Mouse (Mus musculus) hindbrain, embryonic 16.5 days (tissue): ENCODE measurements at regions not wholly inside any gene's neighbourhood (a gene's known extent, or its start where the extent isn't known, plus 50 kb on each side); places are given as distances from the start of the nearest gene placed in this dataset.

Source experiments
- ATAC-seq: fragments of 200-750 bp; cut with Nextera tagmentation; 2 replicates; pipeline ENCODE4 v1.8.0; 2017; ENCODE audit warnings: moderate TSS enrichment, moderate library complexity
- H3K27ac ChIP-seq: fragments of 300-500 bp; sonication (generic); 2 replicates; pipeline ENCODE4 v1.5.1; 2014; ENCODE audit warnings: low read depth, mild to moderate bottlenecking, control low read depth, low read length, moderate library complexity
- H3K27me3 ChIP-seq: fragments of 300-500 bp; sonication (generic); replicated peaks from 2 replicates; pipeline ENCODE4 v1.6.1; 2014; ENCODE audit warnings: low read length; ENCODE audit not compliant: control insufficient read depth, insufficient read depth
- H3K36me3 ChIP-seq: fragments of 300-500 bp; sonication (generic); 2 replicates; pipeline ENCODE4 v1.6.1; 2014; ENCODE audit warnings: mild to moderate bottlenecking, low read length, moderate library complexity, mixed read lengths; ENCODE audit not compliant: control insufficient read depth, insufficient read depth
- H3K4me1 ChIP-seq: fragments of 300-500 bp; sonication (generic); 2 replicates; pipeline ENCODE4 v1.6.1; 2014; ENCODE audit warnings: low read depth, low read length; ENCODE audit not compliant: control insufficient read depth, insufficient read depth
- H3K4me2 ChIP-seq: fragments of 300-500 bp; sonication (generic); 2 replicates; pipeline ENCODE4 v1.6.1; 2014; ENCODE audit warnings: mild to moderate bottlenecking, low read length, control low read depth, moderate library complexity
- H3K4me3 ChIP-seq: fragments of 300-500 bp; sonication (generic); 2 replicates; pipeline ENCODE4 v1.5.1; 2014; ENCODE audit warnings: mild to moderate bottlenecking, low read length, control low read depth, moderate library complexity
- H3K9ac ChIP-seq: fragments of 300-500 bp; sonication (generic); 2 replicates; pipeline ENCODE4 v1.6.1; 2014; ENCODE audit warnings: low read depth, mild to moderate bottlenecking, control low read depth, low read length, moderate library complexity
- H3K9me3 ChIP-seq: fragments of 300-500 bp; sonication (generic); 2 replicates; pipeline ENCODE4 v1.6.1; 2014; ENCODE audit warnings: mild to moderate bottlenecking, low read length, moderate library complexity; ENCODE audit not compliant: control insufficient read depth
- WGBS: fragments of 180-500 bp; shearing (Covaris S2); extraction: QIAGEN DNeasy Blood & Tissue Kit; methylation state at CpG from one replicate; pipeline ENCODE4 v1.1.7; 2014; 5-methylcytosine and 5-hydroxymethylcytosine counted together

DNA sequence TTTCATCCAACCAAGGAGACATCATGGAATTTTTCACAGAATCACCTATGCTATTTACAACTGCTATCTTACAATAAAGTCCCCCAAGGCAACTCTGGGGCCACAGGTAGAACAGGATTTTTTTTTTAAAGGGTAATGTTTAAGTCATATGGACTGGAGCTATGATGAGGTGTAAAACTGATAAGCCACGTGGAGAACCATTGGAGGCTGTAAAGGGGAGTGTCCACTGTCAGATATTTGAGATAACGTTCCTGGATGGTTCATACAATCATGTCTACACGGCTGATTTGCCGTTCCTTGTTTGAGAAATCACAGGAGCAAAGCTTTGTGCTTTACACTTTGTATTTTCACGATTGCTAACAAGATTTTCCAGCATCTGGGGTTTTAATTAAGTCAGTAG is 241.8 kb upstream of the 4930412O13Rik start:
- Histone ChIP-seq H3K4me1 (no peaks in the 10 kb centered on the region), H3K27me3 (no peaks in the 10 kb centered on the region), H3K4me3 (no peak overlapping the region), H3K27ac (no peak overlapping the region), H3K4me2 (no peak overlapping the region), H3K36me3 (no peaks in the 10 kb centered on the region), H3K9me3 (no peaks in the 10 kb centered on the region), H3K9ac (no peak overlapping the region)
- WGBS, result 58% methylated on average over 5 of the region's 5 CpGs
- no peak for ATAC-seq

DNA sequence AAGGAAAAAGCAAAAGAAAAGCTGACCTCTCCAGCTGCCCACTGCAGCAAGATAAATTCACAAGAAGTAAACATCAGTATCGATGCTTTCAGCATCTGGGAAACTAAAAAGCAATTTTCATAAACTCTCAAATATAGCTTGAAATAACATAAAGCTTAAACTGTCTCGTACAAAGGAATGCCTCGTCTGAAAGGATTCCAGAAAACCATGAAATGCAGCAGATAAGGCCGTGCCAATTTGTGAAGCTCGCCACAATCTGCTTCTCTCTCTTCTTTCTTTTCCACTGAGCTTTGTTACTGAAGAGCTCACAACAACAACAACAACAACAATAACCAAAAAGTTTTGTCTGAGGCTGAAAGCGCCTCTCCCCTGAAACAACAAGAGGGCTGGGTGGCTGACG is 239.4 kb upstream of the 4930412O13Rik start:
- no peaks in the 10 kb centered on the region for H3K36me3 ChIP-seq
- H3K9ac ChIP-seq, result no peak overlapping the region
- no peak overlapping the region for H3K4me3 ChIP-seq
- no peaks in the 10 kb centered on the region for H3K9me3 ChIP-seq
- no peak overlapping the region for H3K4me2 ChIP-seq
- no peaks in the 10 kb centered on the region for H3K27me3 ChIP-seq
- ATAC-seq, result no peak
- 62% methylated on average over 7 of the region's 7 CpGs for WGBS
- H3K27ac ChIP-seq, result no peak overlapping the region
- no peaks in the 10 kb centered on the region for H3K4me1 ChIP-seq

DNA sequence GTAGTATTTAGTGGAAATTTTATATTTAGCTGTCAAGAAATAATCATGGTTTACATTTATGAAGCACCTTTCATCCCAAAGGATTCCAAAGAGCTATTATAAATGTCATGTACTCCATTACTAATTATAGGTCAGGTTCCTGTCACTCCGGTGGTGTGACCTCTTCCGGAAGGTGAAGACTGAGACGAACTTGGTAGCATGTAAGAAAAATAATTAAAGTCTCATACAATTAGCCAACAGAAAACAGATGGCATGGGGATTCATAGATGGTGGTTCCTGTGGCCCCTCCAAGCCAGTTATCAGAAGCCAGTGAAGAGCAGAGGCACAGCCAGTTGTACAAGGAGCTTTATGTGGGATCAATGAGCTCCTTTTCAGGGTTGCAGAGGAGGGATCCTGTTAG is 238.6 kb upstream of the 4930412O13Rik start:
- no peaks in the 10 kb centered on the region for H3K27me3 ChIP-seq
- WGBS, result 76% methylated on average over 3 of the region's 3 CpGs
- no peak overlapping the region for H3K4me2 ChIP-seq
- H3K27ac ChIP-seq, result no peak overlapping the region
- no peaks in the 10 kb centered on the region for H3K36me3 ChIP-seq
- H3K4me1 ChIP-seq, result no peaks in the 10 kb centered on the region
- no peak overlapping the region for H3K9ac ChIP-seq
- no peaks in the 10 kb centered on the region for H3K9me3 ChIP-seq
- H3K4me3 ChIP-seq, result no peak overlapping the region
- no peak for ATAC-seq

DNA sequence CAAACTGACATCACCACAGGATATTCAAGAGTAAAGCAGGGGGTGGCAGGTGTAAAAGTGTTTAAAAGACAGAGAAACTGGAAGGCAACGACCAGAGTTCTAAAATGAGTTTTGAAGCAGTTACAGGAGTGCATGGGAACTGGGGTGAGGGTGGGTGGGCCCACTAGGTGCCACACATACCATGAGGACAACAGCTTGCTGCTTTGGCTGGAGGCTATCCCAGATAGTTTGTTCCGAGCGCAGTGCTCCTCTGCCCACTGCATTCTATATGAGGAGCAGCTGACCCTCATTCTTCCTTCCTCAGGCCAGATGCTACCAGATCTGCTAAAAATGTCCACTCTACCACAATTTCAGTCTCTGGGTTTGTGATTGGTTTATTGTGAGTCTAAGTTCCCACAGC is 234.6 kb upstream of the 4930412O13Rik start:
- ATAC-seq, result no peak
- WGBS, result 70% methylated on average over 3 of the region's 3 CpGs
- Histone ChIP-seq H3K27ac (no peak overlapping the region), H3K36me3 (no peaks in the 10 kb centered on the region), H3K4me3 (no peak overlapping the region), H3K27me3 (no peaks in the 10 kb centered on the region), H3K9me3 (no peaks in the 10 kb centered on the region), H3K4me1 (no peaks in the 10 kb centered on the region), H3K9ac (no peak overlapping the region), H3K4me2 (no peak overlapping the region)

DNA sequence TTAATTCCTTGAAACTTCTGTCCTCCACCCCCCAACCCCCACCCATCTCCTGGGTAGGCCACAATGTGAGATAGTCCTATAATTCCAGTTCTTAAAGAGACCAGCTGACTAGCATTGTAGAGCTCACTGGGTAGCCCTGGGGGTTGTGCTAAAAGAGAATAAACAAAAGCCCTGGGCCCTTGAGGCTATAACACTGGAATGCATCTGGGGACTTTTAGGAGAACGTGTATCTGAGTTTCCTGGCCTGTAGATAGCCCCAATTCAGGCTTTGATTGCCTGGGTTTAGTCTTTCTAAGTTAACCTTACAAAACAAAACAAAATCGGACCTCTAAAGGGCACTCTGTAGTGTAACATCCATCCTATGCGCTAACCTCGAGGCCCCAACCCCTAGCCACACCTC is 234.1 kb upstream of the 4930412O13Rik start:
- no peaks in the 10 kb centered on the region for H3K9me3 ChIP-seq
- no peak overlapping the region for H3K4me2 ChIP-seq
- no peak overlapping the region for H3K9ac ChIP-seq
- no peaks in the 10 kb centered on the region for H3K36me3 ChIP-seq
- WGBS, result 34% methylated on average over 4 of the region's 4 CpGs
- H3K4me3 ChIP-seq, result no peak overlapping the region
- no peak overlapping the region for H3K27ac ChIP-seq
- no peaks in the 10 kb centered on the region for H3K4me1 ChIP-seq
- no peak for ATAC-seq
- no peaks in the 10 kb centered on the region for H3K27me3 ChIP-seq

DNA sequence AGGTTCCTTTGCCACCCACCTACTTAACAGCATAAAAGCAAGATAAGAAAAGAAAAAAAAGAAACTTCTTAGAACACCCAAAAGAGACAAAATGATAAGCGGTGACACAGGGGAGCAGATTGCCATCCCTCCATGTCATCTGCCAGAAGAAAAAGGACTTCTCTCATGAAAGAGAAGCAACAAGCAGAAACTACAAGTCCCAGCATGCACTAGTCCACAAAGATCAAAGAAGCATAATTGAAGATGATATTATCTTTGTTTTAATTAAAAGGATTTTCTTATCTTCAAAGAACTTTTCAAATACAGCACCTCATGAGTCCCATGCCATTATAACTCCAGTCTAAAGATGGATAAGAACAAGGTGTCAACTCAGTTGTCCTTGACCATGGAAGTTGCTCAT is 231.0 kb upstream of the 4930412O13Rik start:
- no peak for ATAC-seq
- no peak overlapping the region for H3K27ac ChIP-seq
- no peaks in the 10 kb centered on the region for H3K4me1 ChIP-seq
- no peaks in the 10 kb centered on the region for H3K36me3 ChIP-seq
- no peaks in the 10 kb centered on the region for H3K27me3 ChIP-seq
- H3K4me3 ChIP-seq, result no peak overlapping the region
- H3K4me2 ChIP-seq, result no peak overlapping the region
- H3K9ac ChIP-seq, result no peak overlapping the region
- 97% methylated on average over 1 of the region's 1 CpGs for WGBS
- H3K9me3 ChIP-seq, result no peaks in the 10 kb centered on the region

DNA sequence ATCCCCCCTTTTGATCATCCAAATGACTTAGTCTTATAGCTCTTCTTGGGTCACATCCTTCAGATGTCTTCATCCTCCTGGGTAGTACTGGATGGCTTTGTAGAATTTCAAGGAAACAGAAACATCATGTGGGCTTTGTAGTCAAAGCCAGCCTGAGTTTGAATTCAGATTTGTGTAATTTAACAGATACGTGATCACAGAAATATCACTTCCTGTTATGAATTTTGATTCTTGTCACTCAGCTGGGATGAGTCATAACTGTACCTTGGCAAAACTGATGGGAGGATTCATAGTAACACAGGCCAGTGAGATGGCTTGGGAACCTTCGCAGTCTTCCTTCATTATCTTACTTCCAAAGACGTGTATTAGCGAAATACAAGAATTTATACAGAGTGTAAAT is 222.2 kb upstream of the 4930412O13Rik start:
- H3K27me3 ChIP-seq, result no peaks in the 10 kb centered on the region
- no peak for ATAC-seq
- no peak overlapping the region for H3K27ac ChIP-seq
- H3K4me3 ChIP-seq, result no peak overlapping the region
- no peaks in the 10 kb centered on the region for H3K36me3 ChIP-seq
- H3K9ac ChIP-seq, result no peak overlapping the region
- no peak overlapping the region for H3K4me2 ChIP-seq
- H3K4me1 ChIP-seq, result no peaks in the 10 kb centered on the region
- WGBS, result 95% methylated on average over 4 of the region's 4 CpGs
- H3K9me3 ChIP-seq, result no peaks in the 10 kb centered on the region

DNA sequence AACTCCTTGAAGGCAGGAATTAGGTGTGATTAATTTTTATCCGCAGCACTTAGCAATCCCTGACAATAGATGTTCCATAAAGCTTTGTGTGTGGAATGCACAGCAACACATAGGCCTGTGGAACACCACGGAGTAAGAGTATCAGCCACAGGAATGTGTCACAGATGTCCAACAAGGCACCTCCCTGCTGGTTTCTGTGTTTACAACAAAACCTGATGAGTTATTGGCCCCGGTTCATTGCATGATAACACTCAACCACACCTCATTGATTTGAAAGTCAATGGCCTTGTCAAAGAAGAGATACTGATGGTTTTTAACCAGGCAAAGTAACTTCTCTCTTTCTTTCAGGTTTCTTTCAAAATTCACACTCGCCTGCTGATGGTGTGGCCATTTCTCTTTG is 211.4 kb upstream of the 4930412O13Rik start:
- H3K4me2 ChIP-seq, result no peak overlapping the region
- 67% methylated on average over 4 of the region's 4 CpGs for WGBS
- ATAC-seq, result no peak
- H3K4me3 ChIP-seq, result no peak overlapping the region
- no peak overlapping the region for H3K9ac ChIP-seq
- no peaks in the 10 kb centered on the region for H3K4me1 ChIP-seq
- H3K9me3 ChIP-seq, result no peaks in the 10 kb centered on the region
- H3K27ac ChIP-seq, result no peak overlapping the region
- H3K27me3 ChIP-seq, result no peaks in the 10 kb centered on the region
- no peaks in the 10 kb centered on the region for H3K36me3 ChIP-seq

DNA sequence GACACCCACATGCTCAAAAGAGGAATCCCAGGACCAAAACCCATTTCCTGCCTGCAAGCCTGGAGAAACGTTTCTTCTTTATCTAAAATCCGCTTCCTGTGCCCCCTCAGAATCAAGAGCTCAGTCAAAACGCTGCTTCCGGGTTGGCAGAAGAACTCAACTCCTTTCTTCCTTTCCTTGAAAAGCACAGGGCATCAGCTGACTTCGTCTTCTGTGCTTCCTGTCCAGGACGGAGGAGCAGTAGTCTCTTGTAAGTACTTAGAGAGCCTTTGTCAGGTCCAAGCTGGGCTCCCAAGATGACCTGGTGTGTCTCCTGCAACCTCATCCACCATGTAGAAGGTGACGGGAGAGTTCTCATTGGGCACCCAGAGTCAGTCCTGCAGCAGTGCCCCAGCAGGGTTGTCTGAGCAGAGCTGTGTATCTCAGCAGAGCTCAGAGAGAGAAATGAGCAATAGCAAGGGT is 199.3 kb upstream of the 4930412O13Rik start:
- no peak overlapping the region for H3K4me2 ChIP-seq
- H3K9me3 ChIP-seq, result no peaks in the 10 kb centered on the region
- no peak overlapping the region for H3K27ac ChIP-seq
- WGBS, result 77% methylated on average over 7 of the region's 7 CpGs
- ATAC-seq, result no peak
- no peak overlapping the region for H3K4me3 ChIP-seq
- no peaks in the 10 kb centered on the region for H3K27me3 ChIP-seq
- no peak overlapping the region for H3K9ac ChIP-seq
- no peaks in the 10 kb centered on the region for H3K36me3 ChIP-seq
- H3K4me1 ChIP-seq, result no peaks in the 10 kb centered on the region

DNA sequence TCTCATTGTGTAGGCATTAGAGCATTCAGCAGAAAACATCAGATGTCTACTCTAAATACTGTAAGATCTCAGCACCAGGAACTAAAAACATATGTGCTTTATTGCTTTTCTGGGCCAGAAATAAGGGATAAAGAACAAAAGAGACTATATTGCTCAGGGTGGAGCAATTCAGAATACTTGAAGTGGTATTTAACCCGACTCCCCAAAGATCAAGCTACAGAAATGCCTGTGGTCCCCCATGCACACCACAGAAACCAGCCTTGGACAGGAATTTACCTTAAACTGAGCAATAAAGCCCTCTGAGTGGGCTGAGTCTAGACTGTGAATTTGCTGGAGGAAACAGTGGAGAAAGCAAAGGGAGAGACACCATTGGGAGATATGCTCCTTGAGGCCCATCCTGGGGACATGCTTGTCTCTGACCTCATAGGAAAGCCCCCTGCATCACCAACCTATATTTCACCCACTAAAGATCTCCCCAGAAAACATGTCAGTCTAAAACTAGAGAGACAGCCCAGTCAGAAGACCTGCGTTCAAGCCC is 197.3 kb upstream of the 4930412O13Rik start:
- no peak for ATAC-seq
- Histone ChIP-seq H3K36me3 (no peaks in the 10 kb centered on the region), H3K4me2 (no peak overlapping the region), H3K27me3 (no peaks in the 10 kb centered on the region), H3K4me3 (no peak overlapping the region), H3K4me1 (no peaks in the 10 kb centered on the region), H3K9ac (no peak overlapping the region), H3K27ac (no peak overlapping the region), H3K9me3 (no peaks in the 10 kb centered on the region)
- WGBS, result 88% methylated on average over 2 of the region's 2 CpGs
